Mouse (Mus musculus) cortical plate, adult 2 months (tissue): ENCODE data around the gene Tmc5. TPM values are rescaled to one million over a fixed set of nuclear protein-coding genes. Genes with fewer than 3 reads are reported as not detected.
A peak's percentile ranks its signal among the peaks of the same experiment; 100 is the strongest.

Experiments used
- H3K27ac ChIP-seq: fragments of 200-500 bp; 2 replicates; pipeline ENCODE4 v1.5.1; 2012; ENCODE audit warnings: low read length, control low read depth, inconsistent platforms; ENCODE audit not compliant: insufficient read depth
- H3K4me1 ChIP-seq: fragments of 200-500 bp; 2 replicates; pipeline ENCODE4 v1.6.1; 2011; ENCODE audit warnings: low read length; ENCODE audit not compliant: control insufficient read depth, insufficient read depth
- H3K4me3 ChIP-seq: fragments of 200-500 bp; 2 replicates; pipeline ENCODE4 v1.5.1; 2011; ENCODE audit warnings: mild to moderate bottlenecking, low read length, control low read depth; ENCODE audit not compliant: insufficient read depth
- CTCF ChIP-seq: fragments of 200-500 bp; IDR thresholded peaks from 2 replicates; pipeline ENCODE4 v1.5.1; 2011; ENCODE audit warnings: mild to moderate bottlenecking, control low read depth, low read length; ENCODE audit not compliant: insufficient read depth; ENCODE audit errors: extremely low read depth
- POLR2A ChIP-seq: fragments of 200-500 bp; IDR thresholded peaks from 2 replicates; pipeline ENCODE4 v1.6.1; 2011; ENCODE audit warnings: mild to moderate bottlenecking, low read length, control low read depth; ENCODE audit not compliant: insufficient read depth; ENCODE audit errors: extremely low read depth
- polyA plus RNA-seq: library from polyadenylated mRNA; depleted of rRNA; stranded (reverse); fragments of >200 nt; gene quantifications from 2 replicates; pipeline ENCODE4 v1.2.3, GENCODE M21; 2012

The Tmc5 gene
- polyA plus RNA-seq, 1 experiment: 0.15 TPM

- no peaks in the 10 kb centered on the region; the same call in 1 of the 2 replicates for H3K4me1 ChIP-seq
- TF ChIP-seq CTCF: no peak
- TF ChIP-seq POLR2A: 0 out of 2 replicates have a peak, but pooled peaks have one; percentile 36
- peak within 1 kb of the TSS; percentile 65 for H3K4me3 ChIP-seq
- peak within 1 kb of the TSS; percentile 94 for H3K27ac ChIP-seq
Observed at GRCm38 (mm10) chr7:118584257-118584907, 12.7 kb upstream of the Tmc5 start, which contains the start of gene Tmc7. Tmc7 (minus strand) TSS chr7:118584736.

DNA sequence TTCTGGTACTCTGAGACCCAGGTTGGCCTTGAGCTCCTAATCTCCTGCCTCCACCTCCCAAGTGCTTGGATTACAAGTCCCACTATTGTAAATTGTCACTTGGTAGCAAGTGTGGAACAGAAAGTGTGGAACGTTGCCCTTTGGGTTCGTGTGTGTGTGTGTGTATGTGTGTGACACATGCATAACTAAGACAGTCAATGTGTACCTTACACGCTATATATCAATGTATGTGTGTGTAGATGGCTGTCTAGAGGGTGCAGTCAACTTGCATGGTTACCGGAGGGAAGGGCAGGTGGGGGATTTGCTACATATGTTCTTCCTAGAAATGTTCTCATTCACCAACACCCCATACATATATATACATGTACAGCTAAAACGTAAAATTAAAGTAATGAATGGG, 12.2 kb upstream of the Tmc5 start:
- Histone ChIP-seq H3K4me3 (peak overlapping the region; percentile 65), H3K4me1 (no peaks in the 10 kb centered on the region; the same call in 1 of the 2 replicates), H3K27ac (no peak overlapping the region)
- no peak for TF ChIP-seq POLR2A
- no peak for TF ChIP-seq CTCF

- H3K4me3 ChIP-seq: no peak overlapping the region
- no peak overlapping the region for H3K27ac ChIP-seq
- TF ChIP-seq POLR2A: no peak
- TF ChIP-seq CTCF: no peak
- no peaks in the 10 kb centered on the region; the same call in 1 of the 2 replicates for H3K4me1 ChIP-seq
Observed at GRCm38 (mm10) chr7:118585856-118586255, 11.2 kb upstream of the Tmc5 start.

- H3K27ac ChIP-seq: no peak overlapping the region
- no peak for TF ChIP-seq POLR2A
- TF ChIP-seq CTCF: no peak
- no peak overlapping the region for H3K4me3 ChIP-seq
- H3K4me1 ChIP-seq: peaks cover 11% of the 10 kb centered on the region
Observed at GRCm38 (mm10) chr7:118590726-118591305, 6.3 kb upstream of the Tmc5 start.

GRCm38 (mm10) chr7:118592146-118592545, 5.0 kb upstream of the Tmc5 start:
- TF ChIP-seq POLR2A (no peak), CTCF (no peak)

DNA sequence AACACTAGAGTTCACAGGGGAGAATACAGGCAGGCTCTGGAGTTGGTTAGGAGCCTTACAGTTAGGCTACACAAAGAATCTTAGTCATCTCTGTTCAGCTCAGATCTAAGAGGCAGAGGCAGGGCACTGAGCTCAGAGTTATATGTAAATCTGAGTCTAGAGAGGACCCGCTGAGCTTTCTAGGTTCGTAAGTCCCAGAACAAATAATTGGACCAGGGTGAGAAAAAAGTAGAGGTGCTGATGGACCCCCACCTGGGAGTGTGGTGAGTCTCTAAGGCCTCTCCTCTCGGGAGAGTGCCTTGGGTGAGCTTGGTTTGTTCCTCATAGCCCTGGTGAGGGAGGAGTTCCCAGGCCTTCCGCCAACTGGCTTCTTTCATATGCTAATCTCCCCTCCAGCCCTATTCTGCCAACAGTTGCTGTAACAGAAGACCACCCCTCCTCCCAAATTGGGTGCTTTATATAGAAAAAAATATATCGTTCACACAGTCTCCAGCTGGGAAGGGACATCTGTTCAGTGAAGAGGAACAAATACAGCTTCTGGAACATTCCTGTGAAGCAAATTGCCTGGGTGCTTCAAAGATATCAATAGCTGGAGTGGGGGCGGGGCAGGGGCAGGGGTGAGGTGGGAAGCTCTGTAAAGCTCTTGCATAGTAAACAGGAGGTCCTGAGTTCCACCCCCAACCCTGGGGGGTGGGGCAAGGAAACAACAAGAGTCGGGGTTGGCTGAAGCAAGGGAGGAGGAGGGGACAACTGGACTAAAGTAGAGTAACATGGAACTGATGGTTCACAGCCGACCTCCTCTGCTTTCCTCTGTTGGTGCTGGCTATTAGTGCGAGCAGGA, 3.3 kb upstream of the Tmc5 start:
- peak overlapping the region; percentile 85 for H3K27ac ChIP-seq
- peaks cover 11% of the 10 kb centered on the region for H3K4me1 ChIP-seq
- TF ChIP-seq POLR2A (peak; percentile 40; the same call in 1 of the 2 replicates), CTCF (no peak)
- no peak overlapping the region for H3K4me3 ChIP-seq

More at GRCm38 (mm10) chr7:118592146-118592545, 5.0 kb upstream of the Tmc5 start:
- Histone ChIP-seq H3K4me3 (no peak overlapping the region), H3K4me1 (peaks cover 11% of the 10 kb centered on the region), H3K27ac (peak overlapping the region; percentile 4)

- H3K4me1 ChIP-seq: peaks cover 11% of the 10 kb centered on the region
- no peak for TF ChIP-seq POLR2A
- no peak for TF ChIP-seq CTCF
- no peak overlapping the region for H3K4me3 ChIP-seq
- peak overlapping the region; percentile 60 for H3K27ac ChIP-seq
Observed at GRCm38 (mm10) chr7:118594611-118595010, 2.5 kb upstream of the Tmc5 start.

DNA sequence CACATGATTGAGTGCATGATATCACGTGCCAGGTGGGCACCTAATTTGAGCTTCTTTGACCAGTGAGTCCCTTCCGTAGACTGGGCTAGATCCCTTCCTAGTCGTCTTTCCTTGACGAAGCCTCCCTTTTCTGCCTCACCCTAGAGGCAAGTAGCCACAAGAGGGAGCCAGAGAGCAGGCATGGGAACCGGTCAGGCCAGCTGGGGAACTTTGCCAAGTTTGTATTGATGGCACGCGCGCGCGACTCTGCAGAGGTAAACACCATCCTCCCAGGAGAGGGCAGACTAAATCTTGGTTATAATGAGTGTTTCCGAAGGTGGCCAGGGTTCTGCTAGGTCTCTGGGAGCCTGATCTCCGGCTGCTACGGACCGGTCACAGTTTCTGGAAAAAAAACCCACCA, 1.9 kb upstream of the Tmc5 start:
- Histone ChIP-seq H3K27ac (no peak overlapping the region), H3K4me1 (peaks cover 11% of the 10 kb centered on the region), H3K4me3 (no peak overlapping the region)
- TF ChIP-seq POLR2A: no peak
- peak; percentile 94 for TF ChIP-seq CTCF

DNA sequence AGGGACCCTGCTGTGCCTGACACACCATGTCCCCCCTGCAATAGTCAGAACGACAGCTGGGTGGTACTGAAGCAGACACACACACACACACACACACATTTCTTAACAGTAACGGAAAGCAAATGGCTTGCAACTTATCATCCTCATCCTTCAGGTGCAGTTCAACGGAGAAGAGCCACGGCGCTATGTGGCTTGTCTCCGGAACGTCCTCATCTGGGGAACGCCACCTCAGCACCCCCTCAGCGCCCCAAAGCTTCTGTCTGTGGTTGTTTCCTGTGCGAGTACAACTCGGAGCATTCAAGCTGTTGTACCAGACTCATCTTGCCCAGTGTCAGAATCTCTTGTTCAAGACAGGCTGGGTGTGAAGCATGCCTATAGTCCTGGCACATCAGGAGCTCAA, 826 bp upstream of the Tmc5 start:
- no peak overlapping the region for H3K4me3 ChIP-seq
- TF ChIP-seq POLR2A (no peak), CTCF (no peak)

More for the DNA sequence above, 826 bp upstream of the Tmc5 start:
- H3K27ac ChIP-seq: no peak overlapping the region
- peaks cover 11% of the 10 kb centered on the region for H3K4me1 ChIP-seq
